Comparison of ENCODE assay signal across 9 mouse cellular contexts in the genomic region with DNA sequence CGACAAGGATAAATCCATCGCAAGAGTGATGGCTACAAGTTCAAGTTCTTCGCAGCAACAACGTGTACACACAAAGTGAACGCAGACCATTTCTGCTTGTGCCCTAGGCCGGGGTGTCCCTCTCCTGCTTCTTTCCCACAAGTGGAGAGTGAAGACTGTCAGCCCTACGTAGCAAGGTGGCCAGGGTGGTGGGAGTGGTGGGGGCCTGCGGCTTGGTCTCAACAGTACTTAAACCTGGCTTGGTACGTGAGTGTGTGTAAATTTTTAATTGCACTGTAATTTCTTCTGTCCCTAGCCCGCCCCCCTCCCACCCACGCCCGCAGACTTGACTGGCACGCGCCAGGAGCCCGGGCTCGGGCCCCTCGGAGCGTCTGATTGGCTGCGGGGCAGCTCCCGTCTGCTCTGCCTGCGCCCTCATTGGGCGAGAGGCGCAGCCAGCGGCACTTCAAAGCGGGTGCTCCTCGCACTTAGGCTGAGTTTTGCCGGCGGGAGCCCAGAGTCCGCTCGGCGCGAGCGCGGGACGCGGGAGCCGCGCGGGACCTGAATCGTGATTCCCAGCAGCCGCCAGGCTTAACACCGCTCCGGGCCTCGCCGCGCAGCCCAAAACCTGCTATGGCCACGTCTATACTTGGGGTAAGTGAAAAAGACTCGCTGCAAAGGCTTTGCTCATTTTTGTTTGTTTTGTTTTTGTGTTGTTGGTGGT. TPM values are rescaled to one million over a fixed set of nuclear protein-coding genes. Genes with fewer than 3 reads are reported as not detected.
DNase-seq lines count a peak whose midpoint lies in the region; ATAC-seq and TF ChIP-seq lines count a peak whose summit lies in the region.
"Had no signal": no experiment of that assay in that cellular context is flagged by ENCODE, and none has a peak within 500 bp of the region (broad histone marks: within the 10 kb centered on the region; RNA-seq: fewer than 3 reads in every experiment).

A gene (plus strand): TSS at position 467 of the 703 bp plus-strand sequence.

- peak; percentile 83 for DNase-seq in lung, embryonic 14.5 days
- DNase-seq in lung, postnatal 25 days (ENCODE audit: low spot score) = no peak
- DNase-seq in brain, adult 2 months (ENCODE audit: low read depth, low spot score) = peak; percentile 85
- peak; percentile 87 for DNase-seq in forelimb bud, embryonic 11.5 days (ENCODE audit: low read depth, low spot score)
- peak; percentile 50 to 68 for DNase-seq in lung, postnatal 4 days
- no peak for DNase-seq in c-Kit-positive CD71-positive TER-119-positive erythroid progenitor cells, embryonic 14.5 days (ENCODE audit: low spot score)

- under 1% methylated on average over 48 of the region's 48 CpGs for WGBS in lung, embryonic 14.5 days
- under 1% methylated on average over 47 of the region's 48 CpGs for WGBS in intestine, embryonic 16.5 days
- 2% methylated on average over 48 of the region's 48 CpGs for WGBS in stomach, embryonic 16.5 days

- H3K27ac ChIP-seq in lung, embryonic 14.5 days (ENCODE audit: low read depth) = no peak within 1 kb of the TSS
- no peak within 1 kb of the TSS for H3K27ac ChIP-seq in intestine, embryonic 16.5 days (ENCODE audit: low read length)
- no peak within 1 kb of the TSS for H3K27ac ChIP-seq in stomach, embryonic 16.5 days (ENCODE audit: low read length)
- H3K27ac ChIP-seq: macrophage had no signal

- no peak within 1 kb of the TSS for H3K9ac ChIP-seq in lung, embryonic 14.5 days
- H3K9ac ChIP-seq in intestine, embryonic 16.5 days (ENCODE audit: low read depth, low read length) = no peak within 1 kb of the TSS; the same call in 1 of the 2 replicates
- no peak within 1 kb of the TSS for H3K9ac ChIP-seq in stomach, embryonic 16.5 days (ENCODE audit: low read length)

- TF ChIP-seq CTCF in lung, embryonic 14.5 days (IDR thresholded peaks at IDR 0.05; ENCODE audit: low read depth) = no peak

- peaks cover 89% of the 10 kb centered on the region for H3K27me3 ChIP-seq in lung, embryonic 14.5 days (ENCODE audit: insufficient read depth, low read length)
- peaks cover 70% of the 10 kb centered on the region for H3K27me3 ChIP-seq in intestine, embryonic 16.5 days (replicated peaks; ENCODE audit: control insufficient read depth, insufficient read depth, low read length)
- H3K27me3 ChIP-seq in stomach, embryonic 16.5 days (ENCODE audit: control insufficient read depth, insufficient read depth, low read length) = peaks cover 72% of the 10 kb centered on the region

- H3K4me2 ChIP-seq in lung, embryonic 14.5 days = peak within 1 kb of the TSS; percentile 64
- H3K4me2 ChIP-seq in intestine, embryonic 16.5 days (ENCODE audit: low read depth, low read length) = peak within 1 kb of the TSS; percentile 69
- peak within 1 kb of the TSS; percentile 58 for H3K4me2 ChIP-seq in stomach, embryonic 16.5 days (ENCODE audit: low read depth, low read length)

- peak; percentile 76 for ATAC-seq in lung, embryonic 14.5 days (ENCODE audit: insufficient read depth)
- ATAC-seq in intestine, embryonic 16.5 days = 0 out of 2 replicates have a peak, but pooled peaks have one; percentile 14
- ATAC-seq in stomach, embryonic 16.5 days (ENCODE audit: insufficient read depth, low FRiP score) = peak; percentile 54; the same call in 1 of the 2 replicates

- H3K4me1 ChIP-seq in lung, embryonic 14.5 days (ENCODE audit: insufficient read depth) = 0 out of 2 replicates have a peak, but pooled peaks cover 4% of the 10 kb centered on the region
- H3K4me1 ChIP-seq in intestine, embryonic 16.5 days (ENCODE audit: control insufficient read depth, insufficient read depth, low read length) = peaks cover 27% of the 10 kb centered on the region
- H3K4me1 ChIP-seq in stomach, embryonic 16.5 days (ENCODE audit: control insufficient read depth, insufficient read depth, low read length) = peaks cover 26% of the 10 kb centered on the region

- H3K36me3 ChIP-seq in lung, embryonic 14.5 days (ENCODE audit: insufficient read depth) = no peaks in the 10 kb centered on the region
- no peaks in the 10 kb centered on the region for H3K36me3 ChIP-seq in intestine, embryonic 16.5 days (ENCODE audit: control insufficient read depth, insufficient read depth, low read length)
- H3K36me3 ChIP-seq in stomach, embryonic 16.5 days (ENCODE audit: control insufficient read depth, insufficient read depth, low read length) = no peaks in the 10 kb centered on the region

- H3K9me3 ChIP-seq in lung, embryonic 14.5 days (ENCODE audit: low read depth, low read length) = no peaks in the 10 kb centered on the region
- no peaks in the 10 kb centered on the region for H3K9me3 ChIP-seq in intestine, embryonic 16.5 days (ENCODE audit: control insufficient read depth, low read length)
- no peaks in the 10 kb centered on the region for H3K9me3 ChIP-seq in stomach, embryonic 16.5 days (replicated peaks; ENCODE audit: control insufficient read depth, low read length)

- H3K4me3 ChIP-seq in lung, embryonic 14.5 days (ENCODE audit: low read depth, low read length) = peak within 1 kb of the TSS; percentile 37
- peak within 1 kb of the TSS; percentile 42 for H3K4me3 ChIP-seq in intestine, embryonic 16.5 days (ENCODE audit: low read length)
- peak within 1 kb of the TSS; percentile 41 for H3K4me3 ChIP-seq in stomach, embryonic 16.5 days (replicated peaks; ENCODE audit: low read length)

RNA-seq across cellular contexts. Expression of the gene that starts here (rescaled TPM):
- polyA plus RNA-seq in lung, embryonic 14.5 days (2014; fragmentation: Nextera tagmentation; extraction: Ambion mirVana) = not detected in 2 replicates
- polyA plus RNA-seq in intestine, embryonic 16.5 days (2015; fragmentation: Nextera tagmentation; extraction: Ambion mirVana) = not detected in 2 replicates
- polyA plus RNA-seq in stomach, embryonic 16.5 days (2015; fragmentation: Nextera tagmentation; extraction: Ambion mirVana) = not detected in 2 replicates

Comparison
In these comparisons a context has a peak if more than half of its experiments do, and no peak if none do; other contexts are left out.
1. DNase-seq: peak in brain, adult 2 months (single experiment), forelimb bud, embryonic 11.5 days (single experiment) and lung, postnatal 4 days (2 of 2); none in lung, postnatal 25 days (single experiment) and c-Kit-positive CD71-positive TER-119-positive erythroid progenitor cells, embryonic 14.5 days (single experiment).
2. Peak in DNase-seq, ATAC-seq, H3K4me3 ChIP-seq and H3K4me2 ChIP-seq in lung, embryonic 14.5 days; RNA of the gene not detected or under 1 TPM.
3. Peak in ATAC-seq, H3K4me3 ChIP-seq and H3K4me2 ChIP-seq in intestine, embryonic 16.5 days; RNA of the gene not detected or under 1 TPM.
4. Peak in ATAC-seq, H3K4me3 ChIP-seq and H3K4me2 ChIP-seq in stomach, embryonic 16.5 days; RNA of the gene not detected or under 1 TPM.
5. ATAC-seq: peak in every context shown above with its lines; median percentile 76 in lung, embryonic 14.5 days; 54 in stomach, embryonic 16.5 days; 14 in intestine, embryonic 16.5 days.
6. Peak in every context shown above with its lines, with median percentiles within 50 percentile points of each other: H3K4me2 ChIP-seq and H3K4me3 ChIP-seq.